Mouse (Mus musculus) embryonic fibroblast, embryonic 13.5 days (primary cell): ENCODE results near the gene Magea5. TPM values are rescaled to one million over a fixed set of nuclear protein-coding genes. Genes with fewer than 3 reads are reported as not detected.
"Not testable (repeated sequence)": the region's sequence is repeated elsewhere in the genome, so short reads cannot be mapped to it uniquely, and the experiment has no call there.

Source experiments
- H3K27ac ChIP-seq: 2 replicates; pipeline ENCODE4 v1.5.1; 2012; ENCODE audit warnings: low read length, control low read depth, inconsistent platforms; ENCODE audit not compliant: insufficient read depth
- H3K4me1 ChIP-seq: 2 replicates; pipeline ENCODE4 v1.6.1; 2011; ENCODE audit warnings: low read length; ENCODE audit not compliant: control insufficient read depth, insufficient read depth
- H3K4me3 ChIP-seq: 2 replicates; pipeline ENCODE4 v1.5.1; 2011; ENCODE audit warnings: mild to moderate bottlenecking, control low read depth, low read length; ENCODE audit not compliant: insufficient read depth
- CTCF ChIP-seq: IDR thresholded peaks from 2 replicates; pipeline ENCODE4 v1.5.1; 2011; ENCODE audit warnings: mild to moderate bottlenecking, control low read depth, low read length, moderate library complexity, borderline replicate concordance; ENCODE audit not compliant: insufficient read depth
- POLR2A ChIP-seq: IDR thresholded peaks from 2 replicates; pipeline ENCODE4 v1.6.1; 2011; ENCODE audit warnings: low read depth, mild to moderate bottlenecking, control low read depth, low read length, moderate library complexity
- polyA plus RNA-seq: library from polyadenylated mRNA; stranded (reverse); fragments of >200 nt; gene quantifications from 2 replicates; pipeline ENCODE4 v1.2.4, GENCODE M21; 2011; ENCODE audit warnings: low read depth; ENCODE audit not compliant: missing spikeins, insufficient read length

The Magea5 gene
- not detected in 2 replicates for polyA plus RNA-seq

DNA sequence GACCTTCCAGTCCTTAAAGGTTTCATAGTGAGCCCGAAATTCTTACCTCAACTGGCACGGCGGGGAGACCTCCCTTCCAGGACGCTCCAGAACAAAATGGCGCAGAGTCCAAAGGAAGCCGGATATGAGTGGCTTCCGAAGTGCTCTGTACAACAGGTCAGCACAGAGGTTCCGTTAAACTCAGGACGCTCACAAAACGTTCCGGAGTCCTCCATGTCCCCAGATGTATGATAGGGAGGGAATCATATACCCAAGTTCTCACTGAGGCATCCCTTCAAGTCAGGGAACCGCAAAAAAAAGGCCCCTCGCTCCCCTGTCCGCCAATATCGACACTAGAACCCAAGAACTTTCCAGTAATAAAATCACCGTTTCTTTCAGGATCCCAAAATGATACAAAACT, at the start of gene Magea5:
TSS of gene Magea5 (minus strand) at position 101 of the 400 bp plus-strand sequence.
- not testable (repeated sequence) for H3K27ac ChIP-seq, H3K4me1 ChIP-seq, H3K4me3 ChIP-seq

DNA sequence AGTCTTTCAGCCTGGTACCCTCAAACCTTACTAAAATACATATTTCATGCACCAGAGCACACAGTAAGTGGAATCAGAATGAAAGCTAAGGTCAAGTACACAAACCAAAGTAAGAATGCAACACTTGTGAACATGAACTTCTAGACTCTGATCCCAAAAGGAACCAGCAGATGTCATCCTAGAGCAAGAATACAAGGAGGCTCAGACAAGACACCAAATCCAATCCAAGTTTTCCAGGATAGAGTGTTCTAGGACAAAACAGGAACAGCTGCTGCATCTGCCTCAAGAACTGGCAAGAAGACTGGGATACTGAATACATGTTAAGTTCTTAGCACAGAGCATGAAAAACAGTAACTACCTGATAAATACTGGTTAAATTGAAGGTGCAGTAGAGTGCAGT, 35.1 kb upstream of the Magea5 start:
- TF ChIP-seq CTCF (no peak), POLR2A (no peak)
- H3K27ac ChIP-seq = no peak overlapping the region
- H3K4me3 ChIP-seq = no peak overlapping the region
- no peaks in the 10 kb centered on the region for H3K4me1 ChIP-seq

DNA sequence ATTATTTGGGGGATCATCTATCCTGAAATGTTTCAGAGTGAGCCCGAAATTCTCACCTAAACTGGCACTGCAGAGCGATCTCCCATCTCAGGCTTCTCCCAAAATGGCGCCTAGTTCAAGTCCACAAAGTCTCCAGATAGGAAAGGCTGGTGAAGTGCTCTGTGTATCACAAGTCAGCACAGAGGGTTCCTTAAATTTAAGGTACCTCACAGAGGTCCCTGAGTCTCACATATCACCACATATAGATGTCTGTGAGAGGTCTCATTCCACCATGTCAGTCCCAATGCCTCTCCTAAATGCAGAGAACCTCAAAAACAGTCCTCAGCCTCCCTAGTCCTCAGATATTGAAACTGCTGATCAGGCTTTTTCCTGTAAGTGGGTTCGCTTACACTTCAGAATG, 30.6 kb upstream of the Magea5 start, which contains the start of gene Magea2:
TSS of gene Magea2 (minus strand) at position 101 of the 400 bp plus-strand sequence.
- H3K27ac ChIP-seq, H3K4me1 ChIP-seq, H3K4me3 ChIP-seq: not testable (repeated sequence)

DNA sequence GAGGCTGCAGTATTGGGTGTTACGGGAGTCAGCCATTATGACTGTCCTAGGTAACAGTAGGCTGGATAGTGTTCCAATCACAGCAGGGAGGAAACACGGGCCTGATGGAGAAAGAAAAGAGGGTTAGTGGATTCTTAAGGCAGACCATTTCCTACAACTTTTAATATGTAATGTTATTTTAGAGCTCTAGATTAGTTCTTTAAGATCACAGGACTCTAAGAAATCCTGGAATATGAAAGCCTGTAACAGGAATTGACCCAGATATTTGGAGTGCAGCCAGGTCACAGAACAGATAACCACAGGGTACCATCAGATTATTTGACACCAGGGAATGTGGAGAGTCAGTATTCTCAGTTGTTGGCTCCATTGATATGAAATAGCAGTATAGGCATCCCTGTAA, 26.7 kb upstream of the Magea5 start, which contains the start of gene Magea1:
TSS of gene Magea1 (minus strand) at position 101 of the 400 bp plus-strand sequence.
- not testable (repeated sequence) for H3K27ac ChIP-seq, H3K4me3 ChIP-seq, H3K4me1 ChIP-seq

Other genes starting within 250 kb of the Magea5 start
- gene Cldn34b1, start 172.9 kb downstream of the Magea5 start, polyA plus RNA-seq = not detected in 2 replicates
- not detected in 2 replicates for gene Magea6, start 127.2 kb downstream of the Magea5 start, polyA plus RNA-seq
- gene Magea3, start 113.6 kb downstream of the Magea5 start, polyA plus RNA-seq = not detected in 2 replicates
- gene Magea8, start 67.3 kb downstream of the Magea5 start, polyA plus RNA-seq = not detected in 2 replicates
- not detected in 2 replicates for gene Magea1, start 26.6 kb upstream of the Magea5 start, polyA plus RNA-seq
- gene Magea2, start 30.5 kb upstream of the Magea5 start, polyA plus RNA-seq = not detected in 2 replicates
- not detected in 2 replicates for gene Cldn34b2, start 65.3 kb upstream of the Magea5 start, polyA plus RNA-seq
- gene Sat1, start 153.3 kb upstream of the Magea5 start, polyA plus RNA-seq = 113 and 160 TPM in 2 replicates
- 75.8 and 90.0 TPM in 2 replicates for gene Acot9, start 199.3 kb upstream of the Magea5 start, polyA plus RNA-seq